9 mouse cellular contexts compared by ENCODE assay signal in genomic region chr4:95742986-95743385, GRCm38 (mm10).
DNase-seq lines count a peak whose midpoint lies in the region; ATAC-seq lines count a peak whose summit lies in the region.
"Had no signal": no experiment of that assay in that cellular context is flagged by ENCODE, and none has a peak within 500 bp of the region (broad histone marks: within the 10 kb centered on the region; RNA-seq: fewer than 3 reads in every experiment).

No protein-coding gene starts in this region.

- H3K9ac ChIP-seq in stomach, embryonic 16.5 days (ENCODE audit: low read length), result no peak overlapping the region
- H3K9ac ChIP-seq: embryonic facial prominence, embryonic 13.5 days had no signal

- peaks cover 19% of the 10 kb centered on the region; the same call in 1 of the 2 replicates for H3K4me1 ChIP-seq in stomach, embryonic 16.5 days (ENCODE audit: control insufficient read depth, insufficient read depth, low read length)

- no peaks in the 10 kb centered on the region for H3K27me3 ChIP-seq in stomach, embryonic 16.5 days (ENCODE audit: control insufficient read depth, insufficient read depth, low read length)
- H3K27me3 ChIP-seq: embryonic facial prominence, embryonic 13.5 days had no signal

- DNase-seq in gastrocnemius, postnatal 14 days, result peak; percentile 20
- no peak for DNase-seq in gastrocnemius, postnatal 4 days (ENCODE audit: low spot score in 2 of 2)
- peak; percentile 33 for DNase-seq in Muller cell, postnatal 12 days (ENCODE audit: inconsistent ontology term)
- peak; percentile 49 for DNase-seq in heart, adult 8-10 months (ENCODE audit: low spot score)
- DNase-seq in layer of hippocampus, postnatal 36 days, result peak; percentile 20 to 33
- no peak for DNase-seq in natural killer cell, adult 2 months (ENCODE audit: low spot score in 2 of 2)
- no peak for DNase-seq in cerebellum, adult 8-10 months

- no peak overlapping the region for H3K4me3 ChIP-seq in stomach, embryonic 16.5 days (replicated peaks; ENCODE audit: low read length)
- H3K4me3 ChIP-seq: embryonic facial prominence, embryonic 13.5 days had no signal

- WGBS in stomach, embryonic 16.5 days, result 40% methylated on average over 4 of the region's 4 CpGs

- intact Hi-C loops in gastrocnemius, postnatal 14 days (cut with DNase I; ENCODE audit: low total_unique reads), result no loop called here

- H3K36me3 ChIP-seq in stomach, embryonic 16.5 days (ENCODE audit: control insufficient read depth, insufficient read depth, low read length), result no peaks in the 10 kb centered on the region
- H3K36me3 ChIP-seq: embryonic facial prominence, embryonic 13.5 days had no signal

- H3K4me2 ChIP-seq in stomach, embryonic 16.5 days (ENCODE audit: low read depth, low read length), result no peak overlapping the region
- H3K4me2 ChIP-seq: embryonic facial prominence, embryonic 13.5 days had no signal

- peak; percentile 58; the same call in 1 of the 2 replicates for ATAC-seq in stomach, embryonic 16.5 days (ENCODE audit: insufficient read depth, low FRiP score)

- no peaks in the 10 kb centered on the region for H3K9me3 ChIP-seq in stomach, embryonic 16.5 days (replicated peaks; ENCODE audit: control insufficient read depth, low read length)
- H3K9me3 ChIP-seq: embryonic facial prominence, embryonic 13.5 days had no signal

- peak overlapping the region; percentile 46; the same call in 1 of the 2 replicates for H3K27ac ChIP-seq in stomach, embryonic 16.5 days (ENCODE audit: low read length)
- H3K27ac ChIP-seq: embryonic facial prominence, embryonic 13.5 days had no signal

Comparison
In these comparisons a context has a peak if more than half of its experiments do, and no peak if none do; other contexts are left out.
1. DNase-seq: peak in gastrocnemius, postnatal 14 days (single experiment), Muller cell, postnatal 12 days (single experiment), heart, adult 8-10 months (single experiment) and layer of hippocampus, postnatal 36 days (2 of 2); none in gastrocnemius, postnatal 4 days (0 of 2), natural killer cell, adult 2 months (0 of 2) and cerebellum, adult 8-10 months (single experiment).